Mouse (Mus musculus) right cerebral cortex, adult 18-20 months (tissue): ENCODE measurements around the gene Hoxc8.

Source experiments
- DNase-seq: peaks from one replicate; pipeline ENCODE4 v3.0.0; 2022; ENCODE audit warnings: mixed read lengths

Gene Hoxc8

DNA sequence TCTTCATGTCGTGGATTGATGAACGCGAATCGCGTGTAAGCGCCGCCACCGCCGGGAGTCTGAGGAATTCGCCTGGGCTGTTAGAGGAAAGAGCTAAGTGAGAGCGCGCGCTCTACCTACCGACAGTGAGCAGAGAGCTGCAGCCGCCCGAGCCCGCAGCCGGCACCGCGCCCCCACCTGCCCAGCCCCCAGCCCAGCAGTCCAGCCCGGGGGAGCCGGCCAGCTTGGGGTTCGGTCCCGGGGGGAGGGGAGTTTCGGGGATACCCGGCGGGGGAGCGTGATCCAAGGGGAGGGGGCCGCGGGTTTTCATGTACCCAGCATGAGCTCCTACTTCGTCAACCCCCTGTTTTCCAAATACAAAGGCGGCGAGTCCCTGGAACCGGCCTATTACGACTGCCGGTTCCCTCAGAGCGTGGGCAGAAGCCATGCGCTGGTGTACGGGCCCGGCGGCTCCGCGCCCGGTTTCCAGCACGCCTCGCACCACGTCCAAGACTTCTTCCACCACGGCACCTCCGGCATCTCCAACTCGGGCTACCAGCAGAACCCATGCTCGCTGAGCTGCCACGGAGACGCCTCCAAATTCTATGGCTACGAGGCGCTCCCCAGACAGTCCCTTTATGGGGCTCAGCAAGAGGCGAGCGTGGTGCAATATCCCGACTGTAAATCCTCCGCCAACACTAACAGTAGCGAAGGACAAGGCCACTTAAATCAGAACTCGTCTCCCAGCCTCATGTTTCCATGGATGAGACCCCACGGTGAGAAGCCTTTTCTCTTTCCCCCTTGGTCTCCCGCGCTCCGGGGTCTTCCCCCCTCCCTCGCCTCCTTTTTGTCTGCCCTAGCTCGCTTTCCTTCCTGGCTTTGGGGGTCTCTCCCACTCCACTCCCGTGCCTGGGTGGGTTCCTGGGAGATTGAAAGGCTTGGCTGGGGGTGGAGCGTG lies at the start of gene Hoxc8:
TSS of gene Hoxc8 (plus strand) at position 147 of the 937 bp plus-strand sequence.
- DNase-seq: no peak

DNA sequence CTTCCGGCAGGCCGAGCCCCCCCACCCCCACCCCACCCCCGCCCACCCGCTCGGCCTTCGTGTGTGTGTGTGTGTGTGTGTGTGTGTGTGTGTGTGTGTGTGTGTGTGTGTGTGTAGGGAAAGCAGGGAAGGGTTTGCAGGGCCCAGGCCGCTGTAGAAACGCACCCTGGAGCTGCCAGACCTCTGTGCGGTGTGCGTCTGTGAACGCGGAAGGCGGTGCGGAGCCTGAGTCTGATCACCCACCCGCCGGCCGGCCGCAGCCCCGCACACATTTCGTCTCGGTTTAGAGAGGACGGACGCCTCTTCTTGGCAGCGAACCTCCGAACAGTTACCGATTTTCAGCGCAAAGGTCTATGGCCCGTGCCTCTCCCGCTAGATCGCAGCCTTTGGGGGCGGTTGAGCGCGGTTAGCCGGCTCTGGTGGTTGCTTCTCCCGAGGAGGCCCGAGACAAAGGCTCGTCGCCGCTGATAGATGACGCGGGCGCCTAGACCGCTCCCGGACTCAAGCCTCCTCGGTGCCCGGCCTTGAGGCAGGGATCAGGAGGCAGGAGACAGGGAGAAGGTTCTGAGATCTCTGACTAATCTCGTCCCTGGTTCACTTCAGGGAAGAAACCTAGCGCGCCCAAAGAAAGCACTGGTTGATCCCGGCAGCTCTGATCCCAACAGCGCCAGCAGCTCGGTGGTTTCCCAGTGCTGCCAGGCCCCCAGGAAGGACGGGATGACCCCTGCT lies 47.5 kb upstream of the Hoxc8 start:
- no peak for DNase-seq

DNA sequence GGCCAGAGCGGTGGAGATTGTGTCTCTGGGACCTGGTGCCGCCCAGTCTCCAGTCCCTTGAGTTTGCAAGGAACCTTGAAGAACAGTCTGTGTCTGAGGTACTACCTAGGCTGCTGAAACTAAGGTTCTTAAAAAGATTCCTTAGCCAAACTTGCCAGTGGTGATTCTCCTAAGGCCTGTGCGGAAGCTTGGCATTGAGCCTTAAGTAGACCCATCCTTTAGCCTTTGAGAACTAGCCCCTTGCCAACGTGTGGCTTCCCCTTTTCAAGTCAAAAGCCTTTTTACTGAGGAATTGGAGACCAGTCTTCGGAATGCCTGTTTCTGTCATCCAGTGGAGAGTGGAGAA lies 47.0 kb upstream of the Hoxc8 start:
- no peak for DNase-seq

DNA sequence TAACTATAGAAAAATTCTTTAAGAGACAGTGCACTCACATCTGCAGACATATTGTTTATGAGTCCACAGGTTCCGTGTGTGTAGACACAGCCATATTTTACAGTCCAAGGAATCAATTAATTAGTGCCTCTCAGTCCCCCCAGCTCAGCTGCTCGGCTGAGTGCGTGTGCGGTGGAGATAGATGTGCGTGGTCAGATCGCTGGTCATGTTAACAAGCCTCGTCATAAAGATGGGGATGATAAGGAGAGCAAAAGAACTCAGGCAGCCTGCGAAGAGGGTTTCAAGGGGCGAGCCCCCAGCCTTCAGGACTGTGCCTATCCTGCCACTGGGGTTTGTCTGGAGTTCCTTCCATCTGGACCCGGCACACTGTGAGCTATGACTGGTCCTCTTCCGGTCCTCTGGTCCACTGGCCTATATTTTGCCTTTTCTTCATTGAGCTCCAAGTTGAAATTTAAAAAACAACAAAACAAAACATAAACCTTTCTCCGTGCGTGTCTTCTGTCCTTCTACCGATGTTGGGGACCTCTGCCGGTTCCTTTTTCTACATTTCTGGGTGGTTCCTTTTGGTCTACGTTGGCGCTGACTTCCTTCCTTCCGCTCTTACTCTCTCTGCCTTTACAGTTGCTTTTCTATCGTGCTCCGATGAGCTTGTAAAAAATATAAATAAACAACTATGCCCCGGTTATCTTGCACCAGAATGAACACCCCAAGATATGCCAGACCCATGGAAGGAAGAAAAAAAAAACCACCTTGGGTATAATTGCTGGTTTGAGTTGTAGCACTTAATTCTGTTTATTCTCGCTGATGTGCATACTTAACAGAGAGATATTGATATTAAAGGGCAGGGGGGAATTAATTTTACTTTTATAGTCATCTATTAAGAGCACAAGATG lies 45.0 kb upstream of the Hoxc8 start:
- DNase-seq: no peak

DNA sequence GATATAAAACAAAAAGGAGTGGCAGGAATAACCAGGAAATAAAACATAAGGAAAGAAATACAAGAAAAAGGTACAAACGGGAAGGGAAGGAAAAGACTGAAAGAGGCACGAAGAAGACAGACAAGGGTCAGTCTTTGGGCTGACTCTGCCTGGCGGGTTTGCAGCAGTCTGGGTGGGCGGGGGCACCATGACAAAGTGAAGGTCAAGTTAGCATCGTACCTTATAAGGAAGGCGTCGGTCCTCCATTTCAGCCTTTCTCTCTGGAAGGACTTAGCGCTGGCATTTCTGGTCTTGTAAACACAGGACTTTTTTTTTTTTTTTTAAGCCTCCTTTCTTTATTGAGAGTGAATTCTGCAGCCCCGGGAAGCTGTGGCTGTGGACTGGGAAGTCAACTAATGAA lies 43.1 kb upstream of the Hoxc8 start:
- no peak for DNase-seq

DNA sequence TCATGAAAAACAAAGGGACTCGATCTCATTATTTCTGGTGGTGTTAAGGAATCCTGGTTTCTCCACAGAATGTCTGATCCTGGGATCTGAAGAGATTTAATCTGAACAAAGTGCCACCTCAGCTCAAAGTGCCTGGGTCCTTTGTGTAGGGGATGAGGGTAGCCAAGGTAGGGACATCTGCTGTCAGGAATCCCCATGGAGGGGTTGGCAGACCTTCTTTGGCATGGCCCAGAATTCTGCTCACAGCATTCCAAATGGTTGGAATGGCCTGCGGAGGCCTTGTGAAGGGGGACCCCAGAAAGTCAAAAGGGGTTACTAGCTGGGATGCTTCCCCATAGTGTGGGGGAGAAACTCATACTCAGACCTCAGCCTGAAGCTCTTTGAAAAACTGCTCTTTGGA lies 41.6 kb upstream of the Hoxc8 start:
- DNase-seq: no peak

DNA sequence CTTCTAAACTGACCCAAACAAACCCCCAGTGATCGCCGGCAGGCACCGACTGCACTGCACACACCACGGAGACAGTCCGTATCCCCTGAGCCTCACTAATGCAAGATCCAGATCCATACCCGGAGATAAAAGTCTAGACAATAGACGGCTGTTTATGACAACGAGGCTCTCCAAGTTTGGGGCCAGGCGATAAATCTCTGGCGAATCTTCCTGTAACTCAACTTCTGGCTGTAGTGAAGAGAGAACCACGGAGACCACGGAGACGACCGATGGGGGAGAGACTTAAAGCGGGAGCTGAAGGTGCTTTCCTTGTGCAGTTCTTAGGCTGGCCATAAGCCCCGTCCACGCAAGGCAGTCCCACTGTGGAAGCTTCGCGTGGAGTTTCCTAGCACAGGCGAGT lies 40.7 kb upstream of the Hoxc8 start:
- DNase-seq: no peak

DNA sequence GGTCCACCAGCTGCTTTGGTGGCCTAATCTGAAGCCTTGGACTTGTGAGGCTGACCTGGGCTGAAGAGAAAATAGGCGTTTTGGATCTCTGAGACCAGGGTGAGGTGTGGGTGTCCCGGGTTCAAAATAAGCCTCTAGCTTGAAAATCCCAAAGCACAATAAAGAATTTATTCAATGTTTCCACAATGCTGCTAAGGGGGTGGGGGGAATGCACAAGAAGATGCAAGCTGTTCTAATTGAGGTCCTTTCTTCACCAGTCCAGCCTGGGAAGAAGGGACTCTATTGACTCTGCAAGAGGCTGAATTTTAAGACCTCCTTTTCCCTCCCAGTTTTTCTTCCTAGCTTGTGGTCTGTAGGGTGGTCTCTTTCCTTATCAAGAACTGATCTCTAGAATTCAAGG lies 39.5 kb upstream of the Hoxc8 start:
- DNase-seq: no peak

DNA sequence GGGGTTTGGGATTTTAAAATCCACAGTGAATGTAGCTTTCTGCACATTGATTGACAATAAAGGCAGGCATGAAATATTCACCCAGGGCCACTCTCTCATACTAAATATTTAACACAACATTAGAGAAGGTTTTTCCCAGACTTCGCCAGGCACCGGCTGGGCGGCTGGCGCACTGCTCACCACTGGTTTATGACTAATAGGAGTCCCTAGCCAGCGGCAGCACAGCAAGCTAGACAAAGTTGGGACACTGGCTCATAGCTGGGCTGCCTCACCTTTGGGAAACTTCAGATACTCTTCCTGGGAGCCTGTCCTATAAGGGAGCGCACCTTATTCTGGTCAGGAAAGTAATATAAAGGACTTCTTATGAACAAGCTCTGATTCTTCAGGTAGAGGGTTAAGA lies 36.8 kb upstream of the Hoxc8 start:
- no peak for DNase-seq

DNA sequence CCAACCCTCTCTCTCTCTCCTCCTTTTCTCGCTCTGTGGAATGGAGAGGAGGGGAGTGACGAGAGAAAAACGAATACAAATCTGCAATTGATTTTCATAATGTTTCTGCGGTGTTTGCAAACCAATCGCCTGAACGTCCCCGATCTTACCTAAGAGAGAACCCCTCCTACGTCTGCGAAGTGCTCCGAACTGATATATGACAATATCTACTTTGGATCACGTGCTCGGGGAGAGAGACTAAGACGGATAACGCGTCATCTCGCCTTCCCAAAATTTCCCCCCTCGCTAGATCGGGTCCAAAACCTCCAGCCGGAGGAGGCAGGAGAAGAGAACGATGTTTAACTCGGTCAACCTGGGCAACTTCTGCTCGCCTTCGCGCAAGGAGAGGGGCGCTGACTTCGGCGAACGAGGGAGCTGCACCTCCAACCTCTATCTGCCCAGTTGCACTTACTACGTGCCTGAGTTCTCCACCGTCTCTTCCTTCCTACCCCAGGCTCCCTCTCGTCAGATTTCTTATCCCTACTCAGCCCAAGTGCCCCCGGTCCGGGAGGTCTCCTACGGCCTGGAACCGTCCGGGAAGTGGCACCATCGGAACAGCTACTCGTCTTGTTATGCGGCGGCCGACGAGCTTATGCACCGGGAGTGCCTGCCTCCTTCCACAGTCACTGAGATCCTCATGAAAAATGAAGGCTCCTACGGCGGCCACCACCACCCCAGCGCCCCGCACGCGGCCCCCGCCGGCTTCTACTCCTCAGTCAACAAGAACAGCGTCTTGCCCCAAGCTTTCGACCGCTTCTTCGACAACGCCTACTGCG lies 36.0 kb upstream of the Hoxc8 start, which contains the start of gene Hoxc11:
TSS of gene Hoxc11 (plus strand) at position 236 of the 815 bp plus-strand sequence.
- no peak for DNase-seq

DNA sequence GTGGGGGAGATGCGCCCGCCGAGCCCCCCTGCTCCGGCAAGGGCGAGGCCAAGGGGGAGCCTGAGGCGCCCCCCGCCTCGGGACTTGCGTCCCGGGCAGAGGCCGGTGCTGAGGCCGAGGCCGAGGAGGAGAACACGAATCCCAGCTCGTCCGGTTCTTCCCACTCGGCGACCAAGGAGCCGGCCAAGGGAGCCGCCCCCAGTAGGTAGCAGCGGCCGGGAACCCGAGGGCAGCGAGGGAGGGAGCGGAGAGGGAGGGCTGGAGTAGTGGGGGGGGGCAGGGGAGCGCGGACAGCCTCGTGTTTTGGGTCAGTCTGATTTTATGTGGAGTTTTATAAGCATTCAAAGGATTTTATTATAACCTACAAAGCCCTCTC lies 35.4 kb upstream of the Hoxc8 start:
- no peak for DNase-seq

DNA sequence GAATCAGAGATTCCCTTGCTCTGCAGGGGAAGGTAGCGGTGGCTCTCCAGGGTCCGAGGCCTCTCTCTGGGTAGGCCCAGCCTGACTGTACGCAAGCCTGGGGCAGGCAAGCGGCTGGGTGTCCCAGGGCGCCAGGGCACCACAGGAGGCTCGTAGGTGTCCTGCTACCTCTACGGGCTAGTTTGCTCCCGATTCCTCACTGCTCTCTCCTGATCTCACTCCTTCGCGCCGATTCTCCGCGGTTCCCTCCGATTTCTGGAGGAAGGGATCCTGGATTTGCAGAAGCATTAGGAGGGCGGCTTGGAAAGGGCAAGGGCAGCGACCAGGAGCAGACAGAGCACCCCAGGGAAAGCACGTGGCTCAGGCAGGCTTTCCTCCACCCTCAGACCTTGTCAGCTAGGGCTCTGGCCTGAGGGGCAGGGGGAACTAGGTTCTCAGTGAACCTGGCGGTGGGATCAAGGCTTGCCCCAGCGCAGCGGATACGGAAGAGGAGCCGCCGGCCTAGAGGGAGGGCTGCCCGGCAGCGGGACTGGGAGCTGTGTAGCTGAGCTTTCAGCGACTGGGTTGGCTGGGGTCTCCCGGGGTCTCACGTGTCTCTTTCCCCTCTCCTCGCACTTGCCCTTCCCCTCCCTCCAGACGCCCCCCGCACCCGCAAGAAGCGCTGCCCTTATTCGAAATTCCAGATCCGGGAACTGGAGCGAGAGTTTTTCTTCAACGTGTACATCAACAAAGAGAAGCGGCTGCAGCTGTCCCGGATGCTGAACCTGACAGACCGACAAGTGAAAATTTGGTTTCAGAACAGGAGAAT lies 34.4 kb upstream of the Hoxc8 start:
- no peak for DNase-seq

DNA sequence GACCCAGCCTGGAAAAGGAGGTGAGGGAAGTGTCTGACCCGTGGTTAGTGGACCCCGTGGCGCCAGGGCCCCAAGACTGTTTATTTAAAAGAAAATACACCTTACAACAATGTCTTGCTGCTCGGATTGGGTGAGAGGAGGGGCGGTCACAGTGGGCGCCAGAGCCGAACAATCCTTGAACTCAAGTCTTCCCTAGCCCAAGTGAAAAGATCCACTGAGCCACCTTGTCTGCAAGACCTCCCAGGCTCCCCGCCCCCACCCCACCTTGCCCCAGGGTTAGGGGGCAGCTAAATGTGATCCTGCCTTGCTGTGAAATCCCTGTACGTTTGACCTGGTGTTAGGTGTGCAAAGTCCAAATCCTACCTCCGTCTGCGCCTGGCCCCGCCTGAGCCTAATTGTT lies 33.5 kb upstream of the Hoxc8 start:
- no peak for DNase-seq

DNA sequence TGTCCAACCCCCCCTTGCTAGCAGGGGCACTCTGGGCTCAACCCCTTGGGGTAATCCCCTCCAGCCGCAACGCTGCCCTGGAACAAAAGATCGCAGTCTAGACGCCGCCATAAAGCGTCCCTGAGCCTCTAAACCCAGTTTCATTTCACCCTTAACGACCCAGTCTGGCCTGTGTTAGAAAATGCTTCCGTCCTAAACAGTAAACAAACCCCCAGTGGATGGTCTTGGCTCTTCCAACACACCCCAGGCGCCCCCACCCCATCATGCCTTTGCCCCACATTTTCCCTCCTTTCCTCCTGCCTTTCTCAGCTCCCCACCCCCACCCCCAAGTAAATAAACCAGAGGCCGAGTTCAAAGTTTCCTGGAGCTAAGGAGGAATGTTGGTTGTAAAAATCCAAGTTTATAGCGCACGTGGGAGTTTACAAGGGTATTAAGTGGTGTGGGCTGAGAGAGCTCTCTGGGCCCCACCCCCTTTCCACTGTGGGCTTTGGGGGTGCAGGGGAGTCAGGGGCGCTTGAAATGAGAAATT lies 30.7 kb upstream of the Hoxc8 start:
- DNase-seq: no peak

DNA sequence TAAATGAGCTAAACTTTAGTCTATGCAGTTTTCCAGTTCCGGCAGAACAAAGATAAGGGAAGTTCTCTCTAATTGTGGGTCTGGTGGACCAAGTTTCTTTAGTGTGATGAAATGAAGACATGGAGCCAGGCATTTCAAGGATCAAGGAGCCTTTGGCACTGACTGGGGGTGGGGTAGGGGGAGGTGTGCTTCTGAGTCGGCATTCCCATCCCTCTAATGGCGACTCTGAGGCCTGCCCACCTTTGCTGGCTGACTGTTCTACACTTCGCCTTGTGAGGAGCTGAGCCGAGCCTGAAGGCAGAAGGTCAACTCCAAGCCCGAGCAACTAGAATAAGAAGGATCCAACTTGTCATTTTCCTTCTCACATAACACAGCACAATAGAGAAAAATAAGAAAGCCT lies 28.7 kb upstream of the Hoxc8 start:
- no peak for DNase-seq

DNA sequence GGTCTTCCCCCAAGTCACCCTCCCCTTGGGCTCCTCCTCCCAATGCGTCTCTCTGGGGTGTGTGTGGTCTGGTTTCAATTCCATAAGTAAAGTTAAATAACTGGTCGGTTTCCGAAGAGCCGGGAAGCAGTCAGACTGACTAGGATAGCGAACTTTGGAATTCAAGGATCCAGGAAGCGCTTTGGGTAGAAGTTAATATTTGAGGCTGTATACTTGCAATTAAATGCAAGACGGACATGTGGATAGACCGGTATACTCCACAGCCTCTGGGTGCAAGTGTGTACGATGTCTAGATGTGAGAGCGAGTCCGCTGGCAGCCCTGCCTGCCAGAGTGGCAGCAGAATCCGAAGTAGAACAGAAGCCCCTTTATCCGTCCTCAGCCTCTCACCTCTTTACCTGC lies 27.9 kb upstream of the Hoxc8 start:
- DNase-seq: no peak

DNA sequence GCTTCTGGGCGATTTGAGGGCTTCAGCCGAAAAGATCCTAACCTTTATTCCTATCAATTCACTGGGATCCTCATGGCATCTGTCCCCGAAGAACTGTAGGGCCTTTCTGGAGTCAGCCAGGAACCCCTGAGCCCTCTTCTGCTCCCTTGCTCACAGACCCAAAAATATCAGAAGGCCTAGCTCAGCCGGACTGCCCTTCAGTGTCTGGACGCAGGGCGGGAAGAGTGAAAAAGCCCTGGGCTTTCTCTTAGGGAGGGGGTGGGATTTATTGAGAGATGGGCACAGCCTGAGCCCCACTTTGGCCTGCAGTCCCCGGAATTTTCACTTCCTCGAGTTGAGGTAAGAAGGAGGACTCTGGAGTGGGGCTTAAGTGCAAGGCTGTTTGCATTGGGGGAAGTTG lies 27.1 kb upstream of the Hoxc8 start:
- no peak for DNase-seq

DNA sequence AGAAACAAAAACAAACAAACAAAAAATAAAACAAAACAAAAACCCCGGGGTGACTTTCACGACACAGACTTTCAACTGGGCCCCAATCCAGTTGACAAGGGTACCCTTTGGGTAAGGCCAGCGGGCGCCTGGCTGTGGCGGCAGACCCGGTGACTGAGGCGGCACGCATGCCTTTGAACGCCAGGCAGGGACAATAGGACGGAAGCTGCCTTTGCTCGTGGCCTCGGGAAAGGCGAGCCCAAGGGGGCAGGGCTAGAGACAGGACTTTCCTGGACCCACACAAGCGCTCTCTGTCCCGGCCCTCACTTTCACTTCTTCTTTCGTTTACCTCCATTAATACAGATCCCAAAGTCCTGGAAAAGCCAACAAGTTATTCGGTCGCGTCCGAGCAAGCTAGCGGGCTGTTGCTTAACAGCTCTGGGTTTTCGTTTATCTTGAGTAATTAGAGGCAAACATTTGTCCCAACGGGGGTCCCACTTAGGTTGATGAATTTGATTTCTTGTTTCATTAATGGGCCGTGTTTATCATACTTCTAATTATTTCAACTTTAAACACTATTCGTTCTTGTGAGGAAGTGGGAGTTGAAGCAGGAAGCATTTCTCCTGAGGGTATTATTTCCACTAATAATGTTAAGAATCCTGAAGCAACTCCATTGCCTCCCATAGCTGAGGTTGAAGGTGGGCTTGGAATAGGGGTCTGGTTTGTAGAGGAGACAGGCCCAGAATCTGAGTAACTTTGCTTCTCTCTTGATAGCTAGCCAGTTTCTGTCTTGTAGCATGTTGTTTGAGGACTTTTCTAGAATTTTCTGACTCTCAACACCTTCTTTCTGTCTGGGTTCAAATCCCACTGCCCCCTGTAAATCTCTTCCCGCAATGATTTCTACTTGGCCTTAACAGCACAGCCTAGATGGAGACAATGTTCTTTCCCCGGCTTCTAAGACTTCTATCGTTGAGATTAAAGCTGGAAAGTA lies 26.5 kb upstream of the Hoxc8 start:
- no peak for DNase-seq

DNA sequence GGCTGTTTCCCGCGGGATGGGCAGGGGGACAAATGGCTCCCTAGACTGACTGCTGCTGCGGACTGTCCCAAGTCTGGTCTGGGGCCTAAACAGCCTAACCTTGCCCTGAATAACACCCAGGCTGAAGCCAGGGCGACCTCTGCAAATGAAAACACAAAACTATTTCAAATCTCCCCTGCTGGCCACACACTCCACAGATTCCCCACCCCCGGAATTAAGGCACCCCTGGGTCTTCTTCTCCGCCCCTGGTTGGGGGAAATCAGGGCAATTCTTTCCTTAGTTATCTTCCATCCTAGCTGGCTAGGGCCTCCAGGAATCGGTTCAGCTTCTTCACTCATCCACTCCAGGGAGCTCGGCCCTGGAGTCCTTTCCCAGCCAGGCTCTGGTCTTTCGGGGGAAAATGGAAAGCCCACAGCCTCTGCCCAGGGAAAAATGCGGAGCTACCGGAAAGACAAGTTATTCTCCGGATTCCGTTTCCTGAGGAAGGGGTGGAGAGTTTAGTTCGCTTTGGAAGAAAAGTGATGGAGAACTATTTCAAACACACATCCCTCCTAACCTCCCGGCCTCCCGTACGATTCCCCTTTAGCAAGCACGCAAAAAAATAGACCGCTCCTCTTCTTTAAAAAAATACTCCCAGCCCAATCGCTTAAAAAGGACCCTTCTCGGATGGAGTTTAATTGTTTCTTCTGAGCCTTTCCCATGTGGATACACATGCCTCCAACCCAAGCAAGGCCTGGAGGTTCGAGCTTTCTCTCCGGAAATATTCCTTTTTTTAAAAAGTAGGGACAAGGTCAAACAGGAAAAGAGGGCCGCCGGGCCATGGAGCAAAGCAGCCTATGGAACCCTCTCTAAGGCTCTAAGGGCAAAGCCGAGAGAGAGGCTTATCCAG lies 25.2 kb upstream of the Hoxc8 start:
- DNase-seq: no peak
